Mouse (Mus musculus) left cerebral cortex, postnatal 4 days (tissue): ENCODE data around the gene Phf23. TPM values are rescaled to one million over a fixed set of nuclear protein-coding genes. Genes with fewer than 3 reads are reported as not detected.

Experiments used
- DNase-seq: peaks from one replicate; pipeline ENCODE4 v3.0.0-alpha.2; 2022
- intact Hi-C: fragments of 180-260 bp; cut with DNase I; formaldehyde crosslinking; loops from one replicate; pipeline ENCODE4 v1.15.1; 2025
- total RNA-seq, 2 experiments: library from RNA; stranded (reverse); gene quantifications; 2 replicates each; pipeline ENCODE4 v1.2.3; 2021

The Phf23 gene
- total RNA-seq, 2 experiments from 2014 or later = 46.2 to 48.7 TPM

GRCm38 (mm10) chr11:70020022-70020631 is 24.6 kb downstream of the Phf23 start:
- DNase-seq = peak; percentile 44
- intact Hi-C loops = no loop called here

GRCm38 (mm10) chr11:70020731-70021263 is 25.2 kb downstream of the Phf23 start:
- DNase-seq = peak; percentile 87
- intact Hi-C loops = no loop called here

- intact Hi-C loops = no loop called here
- DNase-seq = peak; percentile 100
Measured at GRCm38 (mm10) chr11:70021264-70022132, 25.9 kb downstream of the Phf23 start.

- peak; percentile 81 for DNase-seq
- intact Hi-C loops = no loop called here
Measured at GRCm38 (mm10) chr11:70023481-70024150, 28.0 kb downstream of the Phf23 start.

GRCm38 (mm10) chr11:70024151-70024514 is 28.6 kb downstream of the Phf23 start:
- DNase-seq = no peak

GRCm38 (mm10) chr11:70026689-70027088 is 31.1 kb downstream of the Phf23 start:
- intact Hi-C loops = no loop called here
- DNase-seq = peak; percentile 64

More at GRCm38 (mm10) chr11:70024151-70024514, 28.6 kb downstream of the Phf23 start:
- intact Hi-C loops = no loop called here

- intact Hi-C loops = no loop called here
- no peak for DNase-seq
Measured at GRCm38 (mm10) chr11:70027397-70027796, 31.8 kb downstream of the Phf23 start.

GRCm38 (mm10) chr11:70028401-70029129 is 33.0 kb downstream of the Phf23 start:
- no peak for DNase-seq
- intact Hi-C loops = no loop called here

GRCm38 (mm10) chr11:70029130-70029801 is 33.7 kb downstream of the Phf23 start:
- intact Hi-C loops = no loop called here
- peak; percentile 96 for DNase-seq

- DNase-seq = no peak
- intact Hi-C loops = no loop called here
Measured at GRCm38 (mm10) chr11:70029829-70030550, 34.4 kb downstream of the Phf23 start.

- DNase-seq = no peak
- intact Hi-C loops = no loop called here
Measured at GRCm38 (mm10) chr11:70030651-70031320, 35.2 kb downstream of the Phf23 start.

- no peak for DNase-seq
- intact Hi-C loops = no loop called here
Measured at GRCm38 (mm10) chr11:70031321-70031670, 35.7 kb downstream of the Phf23 start.

GRCm38 (mm10) chr11:70038174-70038573 is 42.6 kb downstream of the Phf23 start:
- DNase-seq = no peak
- intact Hi-C loops = no loop called here

- no peak for DNase-seq
- intact Hi-C loops = no loop called here
Measured at GRCm38 (mm10) chr11:70039631-70040030, 44.1 kb downstream of the Phf23 start.

GRCm38 (mm10) chr11:70040184-70040583 is 44.6 kb downstream of the Phf23 start:
- no peak for DNase-seq
- intact Hi-C loops = no loop called here

GRCm38 (mm10) chr11:70042309-70043085 is 46.9 kb downstream of the Phf23 start:
- DNase-seq = no peak
- intact Hi-C loops = no loop called here

GRCm38 (mm10) chr11:70043665-70044064 is 48.1 kb downstream of the Phf23 start:
- no peak for DNase-seq
- intact Hi-C loops = no loop called here

- no peak for DNase-seq
- intact Hi-C loops = no loop called here
Measured at GRCm38 (mm10) chr11:70045435-70045834, 49.9 kb downstream of the Phf23 start.
